Mouse (Mus musculus) gastrocnemius, postnatal 25 days (tissue): Measurements from ENCODE around the gene Efcab8. TPM values are rescaled to one million over a fixed set of nuclear protein-coding genes. Genes with fewer than 3 reads are reported as not detected.
A peak's percentile ranks its signal among the peaks of the same experiment; 100 is the strongest.
"Not testable (repeated sequence)": the region's sequence is repeated elsewhere in the genome, so short reads cannot be mapped to it uniquely, and the experiment has no call there.

Source experiments
- DNase-seq: peaks from one replicate; pipeline ENCODE4 v3.0.0; 2022
- long read RNA-seq, 2 experiments: library from polyadenylated mRNA; stranded (forward); transcript quantifications; one replicate each; pipeline ENCODE4 v2.0.0; 2021
- total RNA-seq, 2 experiments: library from RNA; stranded (reverse); gene quantifications; 1 replicate in 1 of 2; 2 replicates in 1 of 2; pipeline ENCODE4 v1.2.3; 2021

Gene Efcab8
- not detected for total RNA-seq
- long read RNA-seq, experiment 1, partial matches to known transcripts, result 0 of 3 reads
- long read RNA-seq, experiment 1, other reads (novel, unspliced or antisense), result 3 of 3 reads
- long read RNA-seq, experiment 2, result 0 reads

- DNase-seq, result no peak
These were observed at the start of gene Efcab8 for GRCm38 (mm10) chr2:153779394-153779981. TSS of gene Efcab8 (plus strand) at chr2:153779931.

GRCm38 (mm10) chr2:153734033-153734432 is 45.7 kb upstream of the Efcab8 start:
- no peak for DNase-seq

GRCm38 (mm10) chr2:153740500-153741436 is 39.0 kb upstream of the Efcab8 start, which contains the start of gene Mapre1:
TSS of gene Mapre1 (plus strand) at chr2:153741274.
- peak; percentile 99 for DNase-seq

DNA sequence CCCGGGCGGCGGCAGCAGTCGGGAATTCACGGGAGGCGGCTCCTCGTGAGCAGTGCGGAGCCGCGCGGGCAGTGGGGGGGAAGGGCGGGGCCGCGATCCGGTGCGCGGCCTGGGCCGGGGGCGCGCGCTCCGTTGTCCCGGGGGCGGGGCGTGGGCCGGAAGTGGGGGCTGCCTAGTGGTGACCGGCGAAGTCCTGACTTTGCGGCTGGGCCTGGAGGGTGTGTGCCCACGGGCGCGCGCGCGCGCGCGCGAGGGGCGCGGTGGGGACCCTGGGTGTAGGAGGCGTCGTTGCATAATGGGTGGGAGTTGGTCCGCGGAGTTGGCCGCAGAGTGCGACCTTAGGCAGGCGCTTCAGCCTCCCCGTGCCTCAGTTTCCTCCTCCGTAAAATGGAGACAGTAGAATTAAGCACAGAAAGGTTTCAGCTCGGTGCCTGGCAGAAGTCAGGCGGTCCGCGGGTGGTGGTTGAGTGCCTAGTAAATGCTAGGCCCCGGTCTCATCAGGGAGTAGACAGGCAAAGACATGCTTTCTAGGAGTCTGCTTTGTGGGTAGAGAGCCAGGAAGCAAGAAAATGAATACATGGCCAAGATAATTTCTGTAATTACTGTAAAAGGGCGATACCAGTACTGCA is 38.2 kb upstream of the Efcab8 start:
- no peak for DNase-seq

DNA sequence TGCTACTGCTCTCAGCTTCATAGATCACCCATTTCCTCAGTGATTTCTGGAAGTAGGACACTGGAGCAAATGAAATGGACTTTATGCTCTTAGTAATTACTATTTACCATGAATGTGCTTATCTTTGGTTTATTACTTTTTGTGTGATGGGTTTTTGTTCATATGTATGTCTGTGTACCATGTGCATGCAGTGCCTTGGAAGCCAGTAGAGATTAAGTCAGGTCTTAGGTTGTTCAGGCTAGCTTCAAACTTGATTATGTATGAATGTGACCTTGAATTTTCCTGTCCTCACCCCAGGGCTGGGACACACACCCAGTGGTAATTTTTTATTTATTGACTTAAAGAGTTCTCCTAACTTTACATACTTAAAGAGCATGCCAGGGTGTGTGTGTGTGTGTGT is 31.7 kb upstream of the Efcab8 start:
- no peak for DNase-seq

- DNase-seq, result no peak
These were observed 29.4 kb upstream of the Efcab8 start for GRCm38 (mm10) chr2:153750363-153750762.

DNA sequence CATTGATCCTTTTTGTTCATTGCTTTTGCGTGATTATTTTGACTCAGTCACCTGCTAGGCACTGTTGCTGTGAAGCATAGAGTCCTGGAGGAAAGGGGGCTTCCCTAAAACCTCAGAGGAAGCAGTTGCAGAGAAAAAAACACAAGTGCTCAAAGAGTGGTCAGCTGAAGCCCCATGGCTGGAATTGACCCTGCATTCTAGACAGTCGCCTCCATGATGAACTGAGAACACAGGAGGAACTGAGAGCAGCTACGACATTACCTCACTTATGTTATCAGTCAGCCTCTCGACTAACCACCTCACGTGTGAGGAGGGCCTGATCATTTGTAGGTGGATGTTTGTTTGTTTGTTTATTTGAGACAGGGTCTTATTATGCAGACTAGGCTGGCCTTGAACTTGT is 17.6 kb upstream of the Efcab8 start:
- DNase-seq, result no peak

DNA sequence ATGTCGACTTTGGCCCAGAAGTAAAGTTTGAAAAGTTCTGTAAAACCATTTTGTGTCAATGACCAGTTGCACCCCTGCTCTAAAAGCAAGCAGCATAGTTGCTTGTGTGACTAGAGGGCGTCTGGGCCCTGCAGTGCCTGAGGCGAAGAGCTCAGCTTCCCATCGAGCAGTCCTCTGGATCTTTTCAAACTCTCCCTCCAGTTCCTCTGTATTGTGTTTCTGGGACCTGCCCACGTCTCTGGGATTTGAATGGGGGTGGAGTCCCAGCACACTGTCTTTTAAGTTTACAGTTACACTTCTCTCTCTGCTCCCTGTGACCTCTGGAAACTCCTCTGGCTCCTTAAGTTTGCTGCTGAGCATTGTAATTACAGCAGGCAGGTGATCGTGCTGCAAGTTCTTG is 12.2 kb upstream of the Efcab8 start:
- DNase-seq, result no peak

- DNase-seq, result no peak
These were observed 10.8 kb upstream of the Efcab8 start for GRCm38 (mm10) chr2:153768881-153769280.

DNA sequence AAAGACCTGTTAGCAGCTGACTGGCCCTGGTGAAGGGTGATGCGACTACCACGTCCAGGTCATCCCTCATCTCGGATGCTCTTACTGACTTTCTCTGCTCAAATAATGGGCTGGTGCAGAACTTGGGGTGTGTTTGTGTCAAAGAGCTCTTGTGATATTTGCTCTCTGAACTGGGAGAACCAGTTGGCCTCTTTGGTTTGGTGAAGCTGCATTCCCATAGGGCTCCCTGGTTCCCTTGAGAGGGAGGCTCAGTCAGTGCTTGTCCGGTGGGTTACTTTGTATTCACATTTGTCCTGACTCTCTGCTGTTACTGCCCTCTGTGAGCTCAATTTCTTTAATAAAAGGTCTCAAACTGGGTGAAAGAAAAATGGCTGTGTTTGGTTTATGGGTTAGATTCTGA is 6.8 kb upstream of the Efcab8 start:
- DNase-seq, result no peak

DNA sequence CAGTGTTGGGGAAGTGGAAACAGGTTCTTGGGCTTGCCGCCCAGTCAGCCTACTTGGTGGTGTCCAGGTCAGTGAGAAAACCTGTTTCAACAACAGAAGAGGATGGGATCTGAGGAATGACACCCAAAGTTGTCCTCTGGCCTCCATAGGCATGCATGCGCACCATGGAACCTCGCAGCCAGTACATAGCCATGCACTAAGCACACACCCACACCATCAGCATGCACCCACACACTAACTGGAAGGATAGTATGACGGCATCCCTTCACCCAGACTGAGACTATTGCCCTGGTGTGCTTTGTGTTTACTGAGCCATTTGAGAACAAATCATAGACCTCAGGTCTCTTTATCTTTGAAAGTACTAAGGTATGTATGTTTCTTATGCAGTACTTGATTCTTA is 4.3 kb upstream of the Efcab8 start:
- DNase-seq, result no peak

- peak; percentile 82 for DNase-seq
These were observed 931 bp upstream of the Efcab8 start for GRCm38 (mm10) chr2:153778638-153779362.

GRCm38 (mm10) chr2:153781181-153781580 is 1.4 kb downstream of the Efcab8 start:
- DNase-seq, result no peak

GRCm38 (mm10) chr2:153784668-153785067 is 4.9 kb downstream of the Efcab8 start:
- DNase-seq, result no peak

DNA sequence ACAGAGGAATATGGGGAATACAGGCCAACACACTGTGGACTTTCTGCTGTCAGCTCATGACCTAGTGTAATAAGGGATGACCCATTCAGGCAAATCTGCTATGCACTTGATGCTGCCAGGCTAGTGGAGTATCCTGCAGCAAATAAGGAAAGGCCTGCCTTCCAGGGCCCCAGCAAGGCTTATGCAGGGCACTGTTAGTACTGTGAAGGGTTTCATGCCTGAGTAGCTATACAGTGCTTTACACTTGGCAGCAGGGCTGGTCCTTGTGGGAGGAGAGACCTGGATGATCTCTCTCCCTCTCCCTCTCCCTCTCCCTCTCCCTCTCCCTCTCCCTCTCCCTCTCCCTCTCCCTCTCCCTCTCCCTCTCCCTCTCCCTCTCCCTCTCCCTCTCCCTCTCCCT is 13.6 kb downstream of the Efcab8 start:
- no peak for DNase-seq

GRCm38 (mm10) chr2:153795090-153795489 is 15.4 kb downstream of the Efcab8 start:
- no peak for DNase-seq

DNA sequence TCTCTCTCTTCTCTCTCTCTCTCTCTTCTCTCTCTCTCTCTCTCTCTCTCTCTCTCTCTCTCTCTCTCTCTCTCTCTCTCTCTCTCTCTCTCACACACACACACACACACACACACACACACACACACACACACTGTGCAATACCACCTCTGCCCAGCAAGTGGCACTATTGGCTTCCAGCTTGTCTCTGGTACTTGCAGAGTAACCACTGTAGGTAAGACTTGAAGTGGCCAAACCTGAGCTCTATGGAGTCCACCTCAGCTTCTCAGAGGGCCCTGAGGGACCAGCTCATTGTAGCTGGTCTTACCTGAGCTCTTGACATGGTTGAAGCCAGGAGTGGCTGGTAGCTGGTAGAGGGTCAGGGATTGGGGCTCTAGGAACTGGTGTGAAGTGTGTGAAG is 27.7 kb downstream of the Efcab8 start:
- DNase-seq, result not testable (repeated sequence)

DNA sequence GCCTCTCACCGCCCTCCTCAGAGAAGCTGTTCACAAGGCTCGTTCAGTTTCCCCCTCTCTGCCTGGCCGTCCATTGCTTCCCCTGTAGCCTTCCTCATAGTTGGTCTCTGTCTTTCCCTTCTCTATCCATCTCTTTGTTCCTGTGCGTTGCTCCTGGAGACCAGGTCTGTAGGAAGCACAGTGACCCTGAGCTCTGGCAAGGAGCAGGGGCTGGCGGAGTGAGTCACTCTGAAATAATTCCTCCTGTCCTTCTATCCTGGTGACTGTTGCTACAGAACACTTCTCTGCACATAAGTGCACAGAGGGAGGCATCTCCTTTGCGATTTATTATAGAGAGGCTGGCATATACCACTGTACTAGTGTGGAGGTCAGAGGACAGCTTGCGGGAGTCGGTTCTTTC is 28.4 kb downstream of the Efcab8 start:
- no peak for DNase-seq

- no peak for DNase-seq
These were observed 29.1 kb downstream of the Efcab8 start for GRCm38 (mm10) chr2:153808841-153809240.

DNA sequence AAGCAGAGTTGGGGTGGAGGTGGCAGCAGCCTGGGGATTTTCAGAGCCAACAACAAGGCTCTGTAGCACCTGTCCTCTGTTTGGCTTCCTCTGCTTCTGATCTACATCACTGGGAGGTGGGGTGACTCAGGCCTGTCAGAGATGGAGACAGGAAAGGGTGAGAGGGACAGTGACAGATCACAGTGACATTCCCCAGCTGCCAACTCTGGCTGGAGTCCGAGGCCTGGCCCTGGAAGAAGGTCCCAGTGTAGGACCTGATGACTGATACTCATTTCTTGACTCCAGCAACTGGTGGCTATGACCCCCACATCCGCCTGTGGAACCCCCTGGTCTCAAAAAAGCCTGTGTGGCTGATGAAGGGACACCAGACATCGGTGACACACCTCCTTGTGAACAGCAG is 30.2 kb downstream of the Efcab8 start:
- no peak for DNase-seq

DNA sequence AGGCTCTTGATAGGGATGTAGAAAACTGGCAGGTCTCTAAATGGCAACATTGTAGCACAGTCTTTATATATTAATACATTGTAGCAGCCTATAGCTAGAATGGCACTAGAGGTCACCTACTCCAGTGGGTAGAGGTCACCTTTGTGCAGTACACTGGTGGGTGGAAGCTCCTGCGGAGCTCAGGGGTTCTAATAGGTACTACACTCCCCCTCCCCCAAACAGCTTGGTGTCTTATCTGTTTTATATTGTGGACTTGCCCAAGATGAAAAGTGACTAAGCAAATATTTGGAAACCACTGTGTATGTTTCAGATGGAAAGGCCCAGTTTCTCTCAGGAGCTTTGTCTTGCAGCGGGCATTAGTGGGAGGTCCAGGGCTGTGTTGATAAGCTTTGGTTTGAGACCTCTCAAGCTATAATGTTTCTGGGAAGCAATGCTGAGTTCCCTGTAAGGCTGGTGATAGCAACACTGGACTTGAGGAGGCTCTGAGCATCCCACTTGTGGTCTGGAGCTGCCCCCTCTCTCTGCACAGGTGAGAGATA is 42.3 kb downstream of the Efcab8 start:
- DNase-seq, result no peak

DNA sequence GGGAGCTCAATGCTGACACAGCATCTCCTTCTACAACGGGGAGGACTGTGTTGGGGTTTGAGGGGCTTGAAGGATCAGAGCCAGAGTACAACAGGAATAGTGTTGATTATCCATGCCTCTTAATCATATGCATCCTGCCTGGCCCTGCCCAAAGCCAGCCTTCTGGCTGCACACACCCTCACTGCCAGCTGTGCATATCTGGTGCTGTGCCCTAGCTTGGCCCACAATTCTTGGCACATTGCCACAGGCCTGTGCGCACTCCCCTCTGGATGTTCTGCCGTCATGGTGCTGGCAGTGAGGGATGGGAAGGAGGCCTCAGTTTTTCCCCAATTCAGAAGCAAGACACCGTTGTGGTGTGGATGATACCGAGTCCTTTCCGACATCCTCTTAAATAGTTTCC is 44.9 kb downstream of the Efcab8 start:
- no peak for DNase-seq
